Mouse (Mus musculus) E14TG2a.4 (cell line): ENCODE data around the gene Eml6.

ENCODE experiments used
- CTCF ChIP-seq: conservative IDR thresholded peaks from 2 replicates; pipeline ENCODE4 v1.5.1; 2014; ENCODE audit warnings: low read length
- POU5F1 ChIP-seq: IDR thresholded peaks from 2 replicates; pipeline ENCODE4 v1.6.1; 2014; ENCODE audit warnings: low read length, borderline replicate concordance

- TF ChIP-seq CTCF (no peak), POU5F1 (no peak)
Observed at GRCm38 (mm10) chr11:29870174-29870573, 155.7 kb downstream of the Eml6 start.
